Mouse (Mus musculus) intestine, postnatal 0 days (tissue): ENCODE data around the gene Ppp1cc. TPM values are rescaled to one million over a fixed set of nuclear protein-coding genes. Genes with fewer than 3 reads are reported as not detected.

Experiments
- ATAC-seq: fragments of 200-750 bp; cut with Nextera tagmentation; 2 replicates; pipeline ENCODE4 v1.8.0; 2017; ENCODE audit warnings: mild to moderate bottlenecking, moderate TSS enrichment, moderate library complexity
- H3K27ac ChIP-seq: fragments of 300-500 bp; sonication (generic); 2 replicates; pipeline ENCODE4 v1.5.1; 2014; ENCODE audit warnings: mild to moderate bottlenecking, low read depth, low read length, moderate library complexity
- H3K27me3 ChIP-seq: fragments of 300-500 bp; sonication (generic); replicated peaks from 2 replicates; pipeline ENCODE4 v1.6.1; 2014; ENCODE audit warnings: low read length, mixed read lengths; ENCODE audit not compliant: control insufficient read depth, insufficient read depth
- H3K36me3 ChIP-seq: fragments of 300-500 bp; sonication (generic); 2 replicates; pipeline ENCODE4 v1.6.1; 2014; ENCODE audit warnings: mild to moderate bottlenecking, moderate library complexity; ENCODE audit not compliant: control insufficient read depth, insufficient read depth
- H3K4me1 ChIP-seq: fragments of 300-500 bp; sonication (generic); replicated peaks from 2 replicates; pipeline ENCODE4 v1.6.1; 2014; ENCODE audit warnings: antibody characterized with exemption, low read length, mixed read lengths; ENCODE audit not compliant: control insufficient read depth, insufficient read depth
- H3K4me2 ChIP-seq: fragments of 300-500 bp; sonication (generic); replicated peaks from 2 replicates; pipeline ENCODE4 v1.6.1; 2014; ENCODE audit warnings: low read depth, mild to moderate bottlenecking, moderate library complexity
- H3K4me3 ChIP-seq: fragments of 300-500 bp; sonication (generic); 2 replicates; pipeline ENCODE4 v1.5.1; 2014; ENCODE audit warnings: low read depth, low read length
- H3K9ac ChIP-seq: fragments of 300-500 bp; sonication (generic); 2 replicates; pipeline ENCODE4 v1.6.1; 2014; ENCODE audit warnings: mild to moderate bottlenecking, low read depth, low read length
- H3K9me3 ChIP-seq: fragments of 300-500 bp; sonication (generic); 2 replicates; pipeline ENCODE4 v1.6.1; 2016; ENCODE audit warnings: mixed run types; ENCODE audit not compliant: control insufficient read depth
- CTCF ChIP-seq: sonication (generic); IDR thresholded peaks from 2 replicates; pipeline ENCODE4 v1.5.1; 2016; ENCODE audit warnings: low read depth, mild to moderate bottlenecking, control low read depth, antibody characterized with exemption, moderate library complexity
- WGBS: fragments of 180-500 bp; shearing (Covaris S2); extraction: QIAGEN DNeasy Blood & Tissue Kit; methylation state at CpG from one replicate; pipeline ENCODE4 v1.1.7; 2014; 5-methylcytosine and 5-hydroxymethylcytosine counted together
- polyA plus RNA-seq: library from polyadenylated mRNA; unstranded; fragments of >200 nt; fragmentation: Nextera tagmentation; extraction: Ambion mirVana; gene quantifications from 2 replicates; pipeline ENCODE4 v1.2.1, GENCODE M21; 2015

Ppp1cc gene
- 138 and 144 TPM in 2 replicates for polyA plus RNA-seq

GRCm38 (mm10) chr5:122157827-122158381 is at the start of gene Ppp1cc:
Gene Ppp1cc (plus strand): TSS chr5:122158278.
- WGBS = 1% methylated on average over 32 of the region's 54 CpGs

GRCm38 (mm10) chr5:122109325-122110060 is 48.6 kb upstream of the Ppp1cc start:
- H3K9ac ChIP-seq = no peak overlapping the region
- H3K4me2 ChIP-seq = no peak overlapping the region
- H3K4me1 ChIP-seq = no peaks in the 10 kb centered on the region
- H3K27me3 ChIP-seq = no peaks in the 10 kb centered on the region
- no peak overlapping the region for H3K4me3 ChIP-seq
- H3K36me3 ChIP-seq = no peaks in the 10 kb centered on the region
- H3K9me3 ChIP-seq = no peaks in the 10 kb centered on the region
- H3K27ac ChIP-seq = no peak overlapping the region
- no peak for TF ChIP-seq CTCF
- 58% methylated on average over 16 of the region's 16 CpGs for WGBS
- ATAC-seq = no peak

More at GRCm38 (mm10) chr5:122157827-122158381, at the start of gene Ppp1cc:
- peak within 1 kb of the TSS; percentile 90 for H3K27ac ChIP-seq
- H3K27me3 ChIP-seq = no peaks in the 10 kb centered on the region
- no peaks in the 10 kb centered on the region for H3K36me3 ChIP-seq
- peak; percentile 63 for TF ChIP-seq CTCF
- ATAC-seq = peak; percentile 89
- peak within 1 kb of the TSS; percentile 84 for H3K4me3 ChIP-seq
- peak within 1 kb of the TSS; percentile 65 for H3K4me2 ChIP-seq
- peak within 1 kb of the TSS; percentile 82 for H3K9ac ChIP-seq
- no peaks in the 10 kb centered on the region for H3K9me3 ChIP-seq
- H3K4me1 ChIP-seq = peaks cover 13% of the 10 kb centered on the region; the same call in 1 of the 2 replicates

GRCm38 (mm10) chr5:122110625-122111024 is 47.5 kb upstream of the Ppp1cc start:
- 89% methylated on average over 13 of the region's 13 CpGs for WGBS
- H3K4me2 ChIP-seq = no peak overlapping the region
- no peak overlapping the region for H3K27ac ChIP-seq
- no peak for TF ChIP-seq CTCF
- H3K36me3 ChIP-seq = no peaks in the 10 kb centered on the region
- H3K4me1 ChIP-seq = no peaks in the 10 kb centered on the region
- H3K9ac ChIP-seq = no peak overlapping the region
- no peak overlapping the region for H3K4me3 ChIP-seq
- ATAC-seq = no peak
- no peaks in the 10 kb centered on the region for H3K9me3 ChIP-seq
- no peaks in the 10 kb centered on the region for H3K27me3 ChIP-seq

GRCm38 (mm10) chr5:122111091-122111932 is 46.8 kb upstream of the Ppp1cc start:
- WGBS = 66% methylated on average over 26 of the region's 26 CpGs
- H3K4me3 ChIP-seq = no peak overlapping the region
- no peaks in the 10 kb centered on the region for H3K9me3 ChIP-seq
- no peak for TF ChIP-seq CTCF
- no peaks in the 10 kb centered on the region for H3K27me3 ChIP-seq
- ATAC-seq = no peak
- no peaks in the 10 kb centered on the region for H3K4me1 ChIP-seq
- no peaks in the 10 kb centered on the region for H3K36me3 ChIP-seq
- no peak overlapping the region for H3K9ac ChIP-seq
- no peak overlapping the region for H3K4me2 ChIP-seq
- H3K27ac ChIP-seq = no peak overlapping the region

- Histone ChIP-seq H3K4me2 (no peak overlapping the region), H3K9ac (no peak overlapping the region)
- TF ChIP-seq CTCF = no peak
These were observed 46.2 kb upstream of the Ppp1cc start for GRCm38 (mm10) chr5:122111933-122112248.

GRCm38 (mm10) chr5:122113450-122113849 is 44.6 kb upstream of the Ppp1cc start:
- WGBS = 67% methylated on average over 7 of the region's 7 CpGs
- Histone ChIP-seq H3K9ac (no peak overlapping the region), H3K27ac (no peak overlapping the region), H3K36me3 (no peaks in the 10 kb centered on the region), H3K4me3 (no peak overlapping the region), H3K9me3 (no peaks in the 10 kb centered on the region), H3K4me2 (no peak overlapping the region), H3K4me1 (no peaks in the 10 kb centered on the region), H3K27me3 (no peaks in the 10 kb centered on the region)
- no peak for TF ChIP-seq CTCF
- no peak for ATAC-seq

More at GRCm38 (mm10) chr5:122111933-122112248, 46.2 kb upstream of the Ppp1cc start:
- ATAC-seq = no peak
- no peaks in the 10 kb centered on the region for H3K36me3 ChIP-seq
- no peak overlapping the region for H3K27ac ChIP-seq
- WGBS = 22% methylated on average over 4 of the region's 4 CpGs
- H3K9me3 ChIP-seq = no peaks in the 10 kb centered on the region
- H3K4me3 ChIP-seq = no peak overlapping the region
- H3K4me1 ChIP-seq = no peaks in the 10 kb centered on the region
- H3K27me3 ChIP-seq = no peaks in the 10 kb centered on the region
